Mouse (Mus musculus) liver, embryonic 14.5 days (tissue): ENCODE data around the gene Plpp3. TPM values are rescaled to one million over a fixed set of nuclear protein-coding genes. Genes with fewer than 3 reads are reported as not detected.

Experiments
- ATAC-seq: fragments of 200-750 bp; cut with Nextera tagmentation; 2 replicates; pipeline ENCODE4 v1.8.0; 2017; ENCODE audit warnings: moderate number of reproducible peaks, mild to moderate bottlenecking, moderate library complexity; ENCODE audit not compliant: insufficient read depth
- DNase-seq, 3 experiments: peaks; one replicate each; pipeline ENCODE4 v3.0.0-alpha.2; 2012 to 2013; ENCODE audit warnings: low read depth in 3 of 3, low spot score in 3 of 3
- H3K27ac ChIP-seq: fragments of 300-500 bp; sonication (generic); 2 replicates; pipeline ENCODE4 v1.5.1; 2014; ENCODE audit warnings: moderate library complexity, mild to moderate bottlenecking, control low read depth, inconsistent platforms
- H3K27me3 ChIP-seq: fragments of 300-500 bp; sonication (generic); 2 replicates; pipeline ENCODE4 v1.6.1; 2014; ENCODE audit warnings: mild to moderate bottlenecking, low read length, moderate library complexity; ENCODE audit not compliant: control insufficient read depth, insufficient read depth
- H3K36me3 ChIP-seq: fragments of 300-500 bp; sonication (generic); replicated peaks from 2 replicates; pipeline ENCODE4 v1.6.1; 2014; ENCODE audit warnings: low read depth; ENCODE audit not compliant: control insufficient read depth, insufficient read depth
- H3K4me1 ChIP-seq, 2 experiments: fragments of 200-500 bp in 1 of 2; fragments of 300-500 bp in 1 of 2; sonication (generic) in 1 of 2; replicated peaks; 2 replicates each; pipeline ENCODE4 v1.6.1; 2012 to 2014; ENCODE audit warnings: antibody characterized with exemption in 1 of 2, inconsistent platforms in 1 of 2, low read length in 1 of 2; ENCODE audit not compliant: control insufficient read depth in 2 of 2, insufficient read depth in 2 of 2
- H3K4me2 ChIP-seq: fragments of 300-500 bp; sonication (generic); 2 replicates; pipeline ENCODE4 v1.6.1; 2014; ENCODE audit warnings: low read depth, mild to moderate bottlenecking, control low read depth, moderate library complexity
- H3K4me3 ChIP-seq, 2 experiments: fragments of 200-500 bp in 1 of 2; fragments of 300-500 bp in 1 of 2; sonication (generic) in 1 of 2; 2 replicates each; pipeline ENCODE4 v1.5.1; 2012 to 2014; ENCODE audit warnings: low read depth in 2 of 2, low read length in 2 of 2, mild to moderate bottlenecking in 2 of 2, control low read depth in 1 of 2, inconsistent platforms in 1 of 2, moderate library complexity in 1 of 2; ENCODE audit not compliant: insufficient read depth in 1 of 2
- H3K9ac ChIP-seq: fragments of 300-500 bp; sonication (generic); replicated peaks from 2 replicates; pipeline ENCODE4 v1.6.1; 2014; ENCODE audit warnings: mild to moderate bottlenecking, control low read depth, moderate library complexity
- H3K9me3 ChIP-seq: fragments of 300-500 bp; sonication (generic); 2 replicates; pipeline ENCODE4 v1.6.1; 2016; ENCODE audit warnings: low read length, mixed read lengths; ENCODE audit not compliant: control insufficient read depth
- CTCF ChIP-seq: IDR thresholded peaks from 2 replicates; pipeline ENCODE4 v1.5.1; 2016; ENCODE audit warnings: antibody characterized with exemption, low read depth, control low read depth
- EP300 ChIP-seq: IDR thresholded peaks from 2 replicates; pipeline ENCODE4 v1.6.1; 2016; ENCODE audit warnings: antibody characterized with exemption, low read depth
- WGBS: fragments of 180-500 bp; shearing (Covaris S2); extraction: QIAGEN DNeasy Blood & Tissue Kit; methylation state at CpG from one replicate; pipeline ENCODE4 v1.1.7; 2014; ENCODE audit not compliant: insufficient replicate concordance; 5-methylcytosine and 5-hydroxymethylcytosine counted together
- polyA plus RNA-seq, 2 experiments: library from polyadenylated mRNA; depleted of rRNA in 1 of 2; stranded (reverse) in 1 of 2; unstranded in 1 of 2; fragments of >200 nt; fragmentation: Nextera tagmentation in 1 of 2; extraction: Ambion mirVana in 1 of 2; gene quantifications; 2 replicates each; pipeline versions ENCODE4 v1.2.1 to v1.2.3; 2012 to 2014

Plpp3 gene
- polyA plus RNA-seq, 2 experiments: 5.7 to 7.0 TPM

GRCm38 (mm10) chr4:105170811-105171401 is 13.8 kb downstream of the Plpp3 start:
- 40% methylated on average over 9 of the region's 9 CpGs for WGBS
- H3K27ac ChIP-seq: no peak overlapping the region

GRCm38 (mm10) chr4:105171432-105171831 is 14.3 kb downstream of the Plpp3 start:
- Histone ChIP-seq H3K27me3 (no peaks in the 10 kb centered on the region), H3K9ac (no peak overlapping the region), H3K36me3 (no peaks in the 10 kb centered on the region), H3K27ac (no peak overlapping the region), H3K9me3 (no peaks in the 10 kb centered on the region), H3K4me2 (no peak overlapping the region), H3K4me3 (no peak overlapping the region), H3K4me1 (peaks cover 0 to 2% of the 10 kb centered on the region in 2 experiments; a peak in 1 of 4 replicates)
- no peak for ATAC-seq
- TF ChIP-seq CTCF (no peak), EP300 (no peak)
- 27% methylated on average over 3 of the region's 3 CpGs for WGBS
- no peak for DNase-seq

More at GRCm38 (mm10) chr4:105170811-105171401, 13.8 kb downstream of the Plpp3 start:
- H3K4me1 ChIP-seq: peaks cover 0 to 2% of the 10 kb centered on the region in 2 experiments; a peak in 1 of 4 replicates
- ATAC-seq (no peak), DNase-seq (no peak)
- no peaks in the 10 kb centered on the region for H3K9me3 ChIP-seq
- TF ChIP-seq CTCF (no peak), EP300 (no peak)
- H3K4me2 ChIP-seq: no peak overlapping the region
- H3K36me3 ChIP-seq: no peaks in the 10 kb centered on the region
- H3K27me3 ChIP-seq: no peaks in the 10 kb centered on the region
- H3K9ac ChIP-seq: no peak overlapping the region
- H3K4me3 ChIP-seq: no peak overlapping the region

DNA sequence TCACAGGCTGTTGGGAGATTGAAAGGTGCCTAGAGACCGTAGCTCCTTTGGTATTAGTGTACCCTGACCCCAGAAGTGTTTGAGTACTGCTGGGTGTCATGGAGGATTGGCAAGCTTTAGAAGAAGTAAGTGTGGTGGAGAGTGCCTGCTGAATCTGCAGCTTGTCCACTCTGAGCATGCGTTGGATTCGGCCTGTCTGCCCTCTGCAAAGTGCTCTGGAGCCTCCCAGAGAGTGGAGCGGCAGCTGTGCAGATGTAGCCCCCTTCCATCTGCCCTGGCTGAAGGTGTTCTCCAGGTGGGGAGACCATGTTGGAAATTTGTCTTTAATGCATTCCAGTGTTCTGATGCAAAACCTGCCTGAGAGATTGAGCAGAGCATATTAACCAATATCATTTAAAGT is 17.6 kb downstream of the Plpp3 start:
- Histone ChIP-seq H3K9ac (no peak overlapping the region), H3K9me3 (no peaks in the 10 kb centered on the region), H3K27me3 (no peaks in the 10 kb centered on the region), H3K4me3 (no peak overlapping the region), H3K27ac (no peak overlapping the region), H3K36me3 (no peaks in the 10 kb centered on the region), H3K4me2 (no peak overlapping the region), H3K4me1 (peaks cover 0 to 2% of the 10 kb centered on the region in 2 experiments; a peak in 1 of 4 replicates)
- DNase-seq (no peak), ATAC-seq (no peak)
- 72% methylated on average over 4 of the region's 4 CpGs for WGBS
- no peak for TF ChIP-seq CTCF
- TF ChIP-seq EP300: no peak

GRCm38 (mm10) chr4:105175255-105176035 is 18.3 kb downstream of the Plpp3 start:
- TF ChIP-seq CTCF (no peak), EP300 (no peak)
- no peak for ATAC-seq

DNA sequence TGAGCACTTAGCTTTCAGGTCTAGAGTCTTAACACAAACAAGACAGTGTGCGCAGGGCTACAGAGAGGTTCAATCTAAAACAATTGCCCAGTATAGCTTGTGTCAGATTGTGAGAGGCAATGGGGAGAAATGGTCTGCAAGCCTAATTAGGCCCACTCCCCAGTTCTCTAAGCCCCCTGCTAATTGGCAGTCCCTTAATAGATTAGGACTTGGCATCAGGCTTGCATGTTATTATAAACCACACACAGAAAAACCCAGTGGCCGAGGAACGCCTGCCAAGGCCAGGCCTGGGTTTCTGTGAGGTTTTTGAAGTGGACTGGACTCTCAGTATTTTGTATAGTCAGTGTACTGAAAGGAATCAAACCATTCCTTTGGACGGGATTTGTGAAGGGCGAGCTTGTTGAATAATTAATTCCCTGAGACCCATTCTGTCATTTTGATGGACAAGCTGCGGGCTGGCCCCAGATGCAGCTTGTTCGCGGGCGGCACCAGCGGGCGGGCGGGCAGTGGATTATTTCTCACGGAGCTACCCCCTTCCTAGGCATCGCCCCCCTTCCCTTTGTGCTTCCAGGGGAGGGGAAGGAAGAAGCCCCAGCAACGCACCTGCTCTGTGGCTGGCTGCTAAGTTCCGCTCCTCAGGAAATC is 24.0 kb downstream of the Plpp3 start:
- DNase-seq (no peak), ATAC-seq (no peak)
- Histone ChIP-seq H3K4me2 (no peak overlapping the region), H3K9me3 (no peaks in the 10 kb centered on the region), H3K27me3 (no peaks in the 10 kb centered on the region), H3K9ac (no peak overlapping the region), H3K4me1 (no peaks in the 10 kb centered on the region; a peak in 1 of 4 replicates), H3K4me3 (no peak overlapping the region), H3K27ac (no peak overlapping the region), H3K36me3 (no peaks in the 10 kb centered on the region)
- WGBS: 56% methylated on average over 16 of the region's 16 CpGs
- TF ChIP-seq EP300 (no peak), CTCF (no peak)

More at GRCm38 (mm10) chr4:105175255-105176035, 18.3 kb downstream of the Plpp3 start:
- H3K27ac ChIP-seq: no peak overlapping the region
- H3K9me3 ChIP-seq: no peaks in the 10 kb centered on the region
- H3K9ac ChIP-seq: no peak overlapping the region
- H3K4me3 ChIP-seq: no peak overlapping the region
- no peak for DNase-seq
- H3K27me3 ChIP-seq: no peaks in the 10 kb centered on the region
- H3K36me3 ChIP-seq: no peaks in the 10 kb centered on the region
- H3K4me2 ChIP-seq: no peak overlapping the region
- peaks cover 0 to 2% of the 10 kb centered on the region in 2 experiments; a peak in 1 of 4 replicates for H3K4me1 ChIP-seq
- WGBS: 64% methylated on average over 16 of the region's 16 CpGs
